Mouse (Mus musculus) Patski (cell line): ENCODE data around the gene Mical2. TPM values are rescaled to one million over a fixed set of nuclear protein-coding genes. Genes with fewer than 3 reads are reported as not detected.

Experiments
- ATAC-seq: fragments of 100-300 bp; one replicate; pipeline ENCODE4 v1.8.0; 2021
- CTCF ChIA-PET: fragments of 350-600 bp; sonication (Branson Sonifier 250); formaldehyde crosslinking; loops from one replicate; lab custom pipeline; 2022; ENCODE audit warnings: inconsistent platforms; lab: Charles Lee
- POLR2A ChIA-PET: fragments of 350-600 bp; sonication (Branson Sonifier 250); formaldehyde crosslinking; loops from one replicate; lab custom pipeline; 2022; ENCODE audit warnings: antibody characterized with exemption, inconsistent platforms; lab: Charles Lee
- DNase-seq: peaks from one replicate; pipeline ENCODE4 v3.0.0-alpha.2; 2011; ENCODE audit warnings: low read depth, low spot score
- H3K27me3 ChIP-seq: fragments of 371-371 bp; one replicate; pipeline ENCODE4 v1.5.1; 2021
- CTCF ChIP-seq: fragments of 100-300 bp; IDR thresholded peaks from one replicate; pipeline ENCODE4 v1.5.1; 2021
- in situ Hi-C: fragments of 300-500 bp; cut with MboI; formaldehyde crosslinking; loops from 3 replicates; pipeline ENCODE4 v1.11.1; 2018; ENCODE audit warnings: low pct_unique_long_range_greater_than_20kb, mixed read lengths
- polyA plus RNA-seq: library from polyadenylated mRNA; unstranded; gene quantifications from one replicate; pipeline ENCODE4 v1.2.3, GENCODE M21; 2021

Gene Mical2
- polyA plus RNA-seq, 1 experiment from 2014 or later: 50.7 TPM

- DNase-seq: no peak
- in situ Hi-C loops: no loop called here
- no peak for ATAC-seq
- no peaks in the 10 kb centered on the region for H3K27me3 ChIP-seq
- no peak for TF ChIP-seq CTCF
- ChIA-PET POLR2A (interaction anchor here (0.6 to 1.2 kb wide), 2 partner anchors 26 to 61 kb away, joined by 3 to 4 read pairs; no protein-coding TSS in a partner anchor), CTCF (no interaction called here)
Measured at GRCm38 (mm10) chr7:112238768-112239728, 13.4 kb downstream of the Mical2 start.

- no peaks in the 10 kb centered on the region for H3K27me3 ChIP-seq
- CTCF ChIA-PET: no interaction called here
- POLR2A ChIA-PET: no interaction called here
- DNase-seq (no peak), ATAC-seq (no peak)
- TF ChIP-seq CTCF: no peak
- in situ Hi-C loops: no loop called here
Measured at GRCm38 (mm10) chr7:112240748-112241147, 15.1 kb downstream of the Mical2 start.

GRCm38 (mm10) chr7:112241211-112241944 lies 15.7 kb downstream of the Mical2 start:
- CTCF ChIA-PET: no interaction called here
- in situ Hi-C loops: no loop called here
- no peaks in the 10 kb centered on the region for H3K27me3 ChIP-seq
- no peak for DNase-seq
- POLR2A ChIA-PET: no interaction called here
- no peak for TF ChIP-seq CTCF
- no peak for ATAC-seq

- DNase-seq (no peak), ATAC-seq (no peak)
- TF ChIP-seq CTCF: no peak
- H3K27me3 ChIP-seq: no peaks in the 10 kb centered on the region
- in situ Hi-C loops: no loop called here
- ChIA-PET POLR2A (interaction anchor here (0.7 kb wide), 1 partner anchor 69 kb away, joined by 3 read pairs; no protein-coding TSS in a partner anchor), CTCF (interaction anchor here (0.7 to 3.1 kb wide), 2 partner anchors 11 to 38 kb away, joined by 3 to 11 read pairs; no protein-coding TSS in a partner anchor)
Measured at GRCm38 (mm10) chr7:112241945-112242329, 16.3 kb downstream of the Mical2 start.

GRCm38 (mm10) chr7:112242587-112242986 lies 16.9 kb downstream of the Mical2 start:
- H3K27me3 ChIP-seq: no peaks in the 10 kb centered on the region
- ChIA-PET CTCF (interaction anchor here (0.7 to 3.1 kb wide), 6 partner anchors 12 to 38 kb away, joined by 3 to 11 read pairs (median 4); no protein-coding TSS in a partner anchor), POLR2A (interaction anchor here (0.7 to 1.3 kb wide), 3 partner anchors 37 to 69 kb away, joined by 3 read pairs; no protein-coding TSS in a partner anchor)
- no peak for DNase-seq
- no peak for TF ChIP-seq CTCF
- no peak for ATAC-seq
- in situ Hi-C loops: no loop called here

- ChIA-PET POLR2A (interaction anchor here (0.7 to 1.3 kb wide), 4 partner anchors 17 to 54 kb away, joined by 3 to 4 read pairs (median 3); no protein-coding TSS in a partner anchor), CTCF (interaction anchor here (1.2 to 3.1 kb wide), 4 partner anchors 10 to 42 kb away, joined by 3 to 11 read pairs (median 3); no protein-coding TSS in a partner anchor)
- no peak for TF ChIP-seq CTCF
- DNase-seq (no peak), ATAC-seq (peak; percentile 3)
- H3K27me3 ChIP-seq: no peaks in the 10 kb centered on the region
- in situ Hi-C loops: no loop called here
Measured at GRCm38 (mm10) chr7:112244071-112244470, 18.4 kb downstream of the Mical2 start.

GRCm38 (mm10) chr7:112244683-112245082 lies 19.0 kb downstream of the Mical2 start:
- in situ Hi-C loops: no loop called here
- ChIA-PET POLR2A (interaction anchor here (0.7 to 1.3 kb wide), 3 partner anchors 18 to 53 kb away, joined by 3 to 4 read pairs (median 3); no protein-coding TSS in a partner anchor), CTCF (interaction anchor here (1.2 to 3.1 kb wide), 3 partner anchors 13 to 42 kb away, joined by 3 to 11 read pairs (median 3); no protein-coding TSS in a partner anchor)
- H3K27me3 ChIP-seq: no peaks in the 10 kb centered on the region
- ATAC-seq (no peak), DNase-seq (no peak)
- TF ChIP-seq CTCF: no peak

- DNase-seq: no peak
- in situ Hi-C loops: no loop called here
- ChIA-PET POLR2A (interaction anchor here (0.6 kb wide), 1 partner anchor 14 kb away, joined by 4 read pairs; no protein-coding TSS in a partner anchor), CTCF (interaction anchor here (1.1 to 1.7 kb wide), 4 partner anchors 12 to 22 kb away, joined by 3 to 5 read pairs (median 3); no protein-coding TSS in a partner anchor)
- ATAC-seq: no peak
- H3K27me3 ChIP-seq: no peaks in the 10 kb centered on the region
- no peak for TF ChIP-seq CTCF
Measured at GRCm38 (mm10) chr7:112245839-112246438, 20.3 kb downstream of the Mical2 start.

GRCm38 (mm10) chr7:112246442-112246841 lies 20.8 kb downstream of the Mical2 start:
- ChIA-PET CTCF (interaction anchor here (1.1 to 1.7 kb wide), 4 partner anchors 11 to 21 kb away, joined by 3 to 5 read pairs (median 3); no protein-coding TSS in a partner anchor), POLR2A (interaction anchor here (0.6 kb wide), 1 partner anchor 15 kb away, joined by 4 read pairs; no protein-coding TSS in a partner anchor)
- in situ Hi-C loops: no loop called here
- no peak for TF ChIP-seq CTCF
- DNase-seq (no peak), ATAC-seq (no peak)
- H3K27me3 ChIP-seq: no peaks in the 10 kb centered on the region
